Mouse (Mus musculus): ENCODE measurements around the gene Ccdc93. TPM values are rescaled to one million over a fixed set of nuclear protein-coding genes. Genes with fewer than 3 reads are reported as not detected.

Ccdc93 gene
- polyA plus RNA-seq (2015; fragmentation: Illumina TruSeq; extraction: RNeasy Lipid Tissue Mini Kit (QIAGEN cat#74804); ENCODE audit: insufficient read depth, low read depth, low replicate concordance): 2.6 TPM

GRCm38 (mm10) chr1:121430938-121431928 is at the start of gene Ccdc93:
Gene Ccdc93 (plus strand): TSS chr1:121431049.

GRCm38 (mm10) chr1:121528399-121528720 is 97.5 kb downstream of the Ccdc93 start, which contains the start of gene Htr5b:
Gene Htr5b (minus strand): TSS chr1:121528465.

Other genes starting within 250 kb of the Ccdc93 start
- gene Insig2, start 98.5 kb upstream of the Ccdc93 start, polyA plus RNA-seq (2015; fragmentation: Illumina TruSeq; extraction: RNeasy Lipid Tissue Mini Kit (QIAGEN cat#74804); ENCODE audit: insufficient read depth, low read depth, low replicate concordance): 7.1 TPM
- gene Htr5b, start 97.4 kb downstream of the Ccdc93 start, polyA plus RNA-seq (2015; fragmentation: Illumina TruSeq; extraction: RNeasy Lipid Tissue Mini Kit (QIAGEN cat#74804); ENCODE audit: insufficient read depth, low read depth, low replicate concordance): not detected
- gene Ddx18, start 136.9 kb downstream of the Ccdc93 start, polyA plus RNA-seq (2015; fragmentation: Illumina TruSeq; extraction: RNeasy Lipid Tissue Mini Kit (QIAGEN cat#74804); ENCODE audit: insufficient read depth, low read depth, low replicate concordance): 15.7 TPM